Mouse (Mus musculus) left cerebral cortex, postnatal 36 days (tissue): ENCODE measurements around the gene Chrdl2. TPM values are rescaled to one million over a fixed set of nuclear protein-coding genes. Genes with fewer than 3 reads are reported as not detected.
"Not testable (repeated sequence)": the region's sequence is repeated elsewhere in the genome, so short reads cannot be mapped to it uniquely, and the experiment has no call there.

Source experiments
- DNase-seq, 2 experiments: peaks; one replicate each; pipeline ENCODE4 v3.0.0; 2021 to 2022; ENCODE audit warnings: low spot score in 2 of 2, mixed read lengths in 1 of 2
- intact Hi-C: fragments of 180-260 bp; cut with DNase I; formaldehyde crosslinking; loops from one replicate; pipeline ENCODE4 v1.15.1; 2025
- total RNA-seq, 2 experiments: library from RNA; stranded (reverse); gene quantifications; 2 replicates each; pipeline ENCODE4 v1.2.3; 2021

Chrdl2 gene
- total RNA-seq, result under 1 TPM in 1 of 2 experiments, not detected in 1; 0.70 TPM

- DNase-seq, result peak; percentile 16 to 30
- intact Hi-C loops, result loop anchor here (5.0 kb wide), 1 partner anchor 102 kb away; no protein-coding TSS in a partner anchor
Observed at GRCm38 (mm10) chr7:100005790-100006189, at the start of gene Chrdl2. TSS of gene Chrdl2 (plus strand) at chr7:100006172.

DNA sequence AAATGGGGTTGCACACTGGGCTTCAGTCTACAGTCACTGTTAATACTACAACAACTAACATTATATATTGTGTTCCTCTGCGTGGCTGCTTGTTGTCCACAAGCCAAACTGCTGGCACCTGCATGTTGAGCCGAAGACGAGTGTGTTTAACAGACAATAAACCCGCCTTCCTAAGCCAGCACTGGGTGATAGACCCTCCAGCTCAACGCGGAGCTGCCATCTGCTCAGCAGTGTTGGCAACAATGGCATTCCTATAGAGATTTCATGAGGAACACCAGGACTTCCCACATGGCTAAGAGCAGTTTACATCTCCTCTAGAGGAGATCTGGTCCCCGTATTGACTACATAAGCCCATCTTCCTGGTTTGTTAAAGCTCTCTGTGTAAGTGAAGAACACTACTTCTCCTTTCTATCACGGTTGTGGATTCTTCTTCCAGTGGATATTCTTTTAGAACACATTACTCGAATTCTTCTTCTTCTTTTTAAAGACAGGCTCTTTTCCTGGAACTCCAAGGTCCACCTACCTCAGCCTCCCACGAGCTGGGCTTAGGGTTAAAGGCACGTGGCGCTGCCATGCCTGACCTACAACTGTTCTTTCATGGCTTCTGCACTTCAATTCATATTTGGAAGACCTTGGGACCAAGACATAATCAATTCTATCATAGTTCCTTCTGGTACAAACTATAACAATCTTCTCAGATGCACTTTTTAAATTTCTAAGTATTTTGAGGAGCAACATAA lies 48.6 kb upstream of the Chrdl2 start:
- no peak for DNase-seq
- intact Hi-C loops, result no loop called here

DNA sequence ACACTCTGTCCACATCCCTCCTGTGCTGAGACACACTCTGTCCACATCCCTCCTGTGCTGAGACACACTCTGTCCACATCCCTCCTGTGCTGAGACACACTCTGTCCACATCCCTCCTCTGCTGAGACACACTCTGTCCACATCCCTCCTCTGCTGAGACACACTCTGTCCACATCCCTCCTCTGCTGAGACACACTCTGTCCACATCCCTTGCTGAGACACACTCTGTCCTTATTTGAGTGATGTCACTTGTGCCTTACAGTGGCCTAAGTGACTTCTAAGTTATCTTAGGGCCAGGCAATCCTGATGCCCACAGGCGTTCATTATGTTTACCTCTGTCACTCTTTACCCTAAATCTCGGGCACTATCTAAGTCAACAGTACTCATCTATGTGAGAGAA lies 45.4 kb upstream of the Chrdl2 start:
- DNase-seq, intact Hi-C loops: not testable (repeated sequence)

DNA sequence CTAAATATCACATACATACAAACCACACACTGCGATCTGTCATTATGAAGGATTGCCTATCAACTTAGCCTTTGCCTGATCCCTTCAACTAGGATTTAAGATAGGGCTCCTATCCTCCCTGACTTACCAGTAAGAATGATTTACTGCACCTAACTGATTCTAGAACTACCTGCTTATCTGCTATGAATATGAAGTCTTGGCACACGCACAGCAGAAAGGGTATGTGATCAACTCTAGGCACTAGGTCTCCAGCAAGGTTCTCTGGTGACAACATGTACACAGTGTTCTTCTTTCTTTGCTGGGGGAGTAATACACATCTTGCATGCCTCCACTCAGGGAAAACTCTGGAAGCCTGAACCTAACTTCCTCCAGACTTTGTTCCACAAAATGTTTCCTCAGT lies 44.5 kb upstream of the Chrdl2 start:
- DNase-seq, result no peak
- intact Hi-C loops, result no loop called here

- intact Hi-C loops, result no loop called here
- DNase-seq, result no peak
Observed at GRCm38 (mm10) chr7:99962536-99963236, 43.3 kb upstream of the Chrdl2 start.

GRCm38 (mm10) chr7:99963237-99963860 lies 42.6 kb upstream of the Chrdl2 start:
- no peak for DNase-seq
- intact Hi-C loops, result no loop called here

DNA sequence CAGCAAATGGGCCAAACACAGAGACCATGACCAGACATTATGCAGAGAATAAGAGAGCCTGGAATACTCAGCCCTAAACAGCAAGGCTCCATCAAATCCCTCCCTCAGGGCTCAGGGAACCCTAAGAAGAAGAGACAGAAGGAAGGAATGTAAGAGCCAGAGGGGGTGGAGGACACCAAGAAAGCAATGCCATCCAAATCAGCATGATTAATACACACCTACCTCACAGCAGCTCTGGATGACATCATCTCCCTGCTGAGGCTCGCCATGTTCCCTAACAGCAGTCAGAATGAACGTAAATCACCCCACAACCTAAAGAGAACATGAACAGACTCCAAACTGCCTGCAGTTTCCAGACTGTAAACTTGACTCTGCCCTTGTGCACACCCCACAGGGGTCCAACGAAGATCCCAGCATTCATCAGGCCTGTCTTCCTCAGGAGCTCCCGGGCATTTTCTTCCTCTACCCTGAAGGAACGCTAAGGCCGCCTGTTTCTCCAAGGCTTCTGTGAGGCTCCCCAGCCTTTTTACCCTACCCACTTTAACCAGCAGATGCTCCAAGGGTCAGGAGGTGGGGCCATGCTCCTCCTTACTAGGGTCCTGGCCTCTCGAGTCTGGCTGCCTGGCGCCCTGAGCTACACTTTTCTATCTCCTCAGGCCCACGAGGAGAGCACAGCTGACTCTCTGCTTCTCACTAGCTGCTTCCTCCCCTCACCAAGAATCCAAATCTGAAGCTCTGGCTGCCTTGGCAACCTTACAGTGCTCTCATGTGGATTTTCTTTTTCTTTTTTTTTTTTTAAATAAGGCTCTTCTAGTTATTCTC lies 40.7 kb upstream of the Chrdl2 start:
- intact Hi-C loops, result loop anchor here (5.0 kb wide), 1 partner anchor 33 kb away; no protein-coding TSS in a partner anchor
- DNase-seq, result peak; percentile 64 to 65

- intact Hi-C loops, result loop anchor here (5.0 kb wide), 1 partner anchor 34 kb away; no protein-coding TSS in a partner anchor
Observed at GRCm38 (mm10) chr7:99966011-99966721, 39.8 kb upstream of the Chrdl2 start.

DNA sequence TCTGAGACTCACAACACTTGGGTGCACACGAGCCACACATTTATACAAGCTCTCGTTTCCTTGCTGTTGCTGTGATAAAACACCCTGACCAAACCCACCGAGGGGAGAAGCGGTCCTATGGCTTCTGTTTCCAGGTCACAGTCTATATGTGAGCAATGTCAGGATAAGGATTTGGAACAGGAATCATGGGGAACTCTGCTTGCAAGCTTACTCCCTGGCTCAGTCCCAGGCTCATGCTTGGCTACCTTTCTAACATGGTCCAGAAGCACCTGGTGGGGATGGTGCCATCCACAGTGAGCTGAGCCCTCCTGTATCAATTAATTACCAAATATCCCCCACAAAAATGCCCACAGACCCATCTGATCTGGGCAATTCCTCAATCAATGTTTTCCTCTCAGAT lies 36.8 kb upstream of the Chrdl2 start:
- DNase-seq, result no peak
- intact Hi-C loops, result loop anchor here (5.0 kb wide), 1 partner anchor 37 kb away; no protein-coding TSS in a partner anchor

More at GRCm38 (mm10) chr7:99966011-99966721, 39.8 kb upstream of the Chrdl2 start:
- no peak for DNase-seq

DNA sequence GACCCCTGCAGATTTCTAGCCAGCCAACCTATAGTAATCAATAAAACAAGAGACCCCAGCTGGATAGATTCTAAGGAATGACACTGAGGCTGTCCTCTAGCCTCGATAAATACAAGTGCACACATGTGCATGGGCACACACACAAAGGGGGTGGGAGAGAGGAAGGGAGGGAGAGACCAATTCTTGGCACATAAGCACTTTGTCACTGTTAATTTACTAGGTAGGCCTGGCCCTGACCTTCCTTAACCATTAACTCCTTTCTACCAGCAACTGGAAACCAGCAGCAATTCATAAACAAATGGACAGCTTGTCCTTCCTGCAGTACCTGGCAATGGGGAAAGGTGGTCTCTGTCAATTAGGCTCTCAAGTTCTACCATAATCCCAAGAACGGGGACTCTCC lies 34.0 kb upstream of the Chrdl2 start:
- intact Hi-C loops, result no loop called here
- no peak for DNase-seq

DNA sequence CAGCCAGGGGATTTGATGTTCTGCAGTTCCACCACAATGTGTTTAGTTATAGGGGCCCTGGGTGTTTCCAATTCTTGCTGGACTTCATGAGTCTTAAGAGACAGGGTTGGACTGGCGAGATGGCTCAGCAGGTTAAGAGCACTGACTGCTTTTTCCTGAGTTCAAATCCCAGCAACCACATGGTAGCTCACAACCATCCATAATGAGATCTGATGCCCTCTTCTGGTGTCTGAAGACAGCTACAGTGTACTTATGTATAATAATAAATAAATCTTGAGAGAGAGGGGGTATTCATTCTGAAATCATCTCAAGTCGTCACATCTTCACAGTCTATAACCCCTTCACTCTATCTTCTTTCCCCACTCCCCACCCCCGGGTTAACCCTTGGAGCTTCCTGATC lies 33.1 kb upstream of the Chrdl2 start:
- intact Hi-C loops, DNase-seq: not testable (repeated sequence)

- no peak for DNase-seq
- intact Hi-C loops, result no loop called here
Observed at GRCm38 (mm10) chr7:99974208-99974970, 31.6 kb upstream of the Chrdl2 start.

DNA sequence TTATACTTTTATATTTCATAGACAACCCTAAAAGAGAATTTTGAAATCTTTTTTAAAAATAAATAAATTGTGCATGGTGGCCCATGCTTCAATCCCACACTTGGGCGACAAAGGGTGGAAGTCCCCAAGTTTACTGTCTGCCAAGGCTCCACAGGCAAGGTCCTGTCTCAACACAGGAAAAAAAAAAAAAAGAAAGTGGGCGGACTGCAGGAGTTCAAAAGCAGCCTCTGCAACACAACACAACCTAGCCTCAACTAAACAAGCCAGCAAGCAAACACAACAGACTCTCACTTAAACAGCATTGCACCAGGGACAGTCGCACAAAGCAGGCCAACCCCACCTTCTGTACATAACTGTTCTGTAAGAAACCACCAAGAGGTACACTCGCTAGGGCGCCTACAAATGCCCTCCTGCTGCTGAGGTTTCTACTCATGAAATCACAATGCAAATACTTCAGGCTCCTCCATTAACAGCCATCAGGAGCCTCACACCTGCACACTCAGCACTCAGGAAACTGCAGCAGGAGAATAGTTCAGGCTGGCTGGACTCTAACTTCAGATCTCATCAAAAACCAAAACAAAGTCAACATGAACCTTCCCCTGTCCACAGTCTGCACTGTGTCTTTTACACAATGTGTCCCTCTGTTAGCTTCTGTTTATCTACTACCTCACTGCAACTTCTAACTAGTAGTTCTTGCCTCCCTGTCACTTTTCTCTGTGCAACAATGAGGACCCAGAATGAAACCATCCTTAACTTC lies 30.0 kb upstream of the Chrdl2 start:
- intact Hi-C loops, result no loop called here
- no peak for DNase-seq

DNA sequence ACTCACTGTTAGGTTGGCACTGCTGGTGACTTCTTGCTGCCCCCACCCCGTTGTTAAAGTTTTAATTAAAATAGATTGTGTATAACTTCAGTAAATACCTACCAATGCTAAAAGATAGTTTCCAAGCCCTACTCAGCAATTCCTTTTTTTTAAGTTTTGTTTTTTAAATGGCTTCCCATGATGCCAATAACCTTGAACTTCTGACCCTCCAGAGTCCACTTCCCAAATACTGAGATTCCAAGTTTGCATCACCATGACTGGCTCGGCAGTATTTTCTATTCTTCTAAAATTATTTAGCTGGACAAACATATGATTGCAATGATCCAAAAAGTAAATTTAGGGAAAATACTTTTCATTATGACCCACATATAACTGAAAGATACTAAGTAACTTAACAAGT lies 27.9 kb upstream of the Chrdl2 start:
- DNase-seq, result no peak
- intact Hi-C loops, result no loop called here

- intact Hi-C loops, result no loop called here
- no peak for DNase-seq
Observed at GRCm38 (mm10) chr7:99979081-99979480, 26.9 kb upstream of the Chrdl2 start.

DNA sequence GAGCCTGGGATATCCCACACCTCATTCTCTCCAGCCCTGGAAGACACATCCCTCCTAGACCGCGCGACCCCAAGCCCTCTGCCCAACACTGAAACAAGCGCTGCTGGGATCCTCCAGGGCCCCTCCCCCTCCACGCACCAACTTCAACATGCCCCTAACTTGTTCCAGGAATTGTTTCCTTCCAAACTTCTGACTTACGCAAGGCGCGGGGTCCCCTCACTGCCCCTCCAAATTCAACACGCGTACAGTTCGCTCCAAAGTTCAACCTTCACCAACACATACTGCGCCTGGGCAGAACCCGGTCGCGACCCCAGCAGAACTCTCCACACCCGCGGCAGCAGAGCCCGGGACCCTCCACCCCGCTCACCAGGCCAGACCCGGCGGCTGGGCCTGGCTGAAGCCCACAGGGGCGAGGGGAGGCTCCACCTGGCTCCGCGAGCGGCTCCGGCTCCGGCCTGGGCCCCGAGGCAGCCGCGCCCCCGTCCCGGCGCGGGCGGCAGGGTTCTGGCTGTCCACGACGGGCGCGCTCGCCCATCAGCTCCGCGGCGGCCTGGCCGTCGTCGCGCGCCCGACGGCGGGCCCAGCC lies 26.3 kb upstream of the Chrdl2 start:
- DNase-seq, result peak; percentile 27 to 42

GRCm38 (mm10) chr7:99980132-99980591 lies 25.8 kb upstream of the Chrdl2 start, which contains the start of gene Rnf169:
TSS of gene Rnf169 (minus strand) at chr7:99980448.
- peak; percentile 87 to 91 for DNase-seq
- intact Hi-C loops, result loop anchor here (5.0 kb wide), 1 partner anchor 53 kb away; no protein-coding TSS in a partner anchor

More for the DNA sequence above, 26.3 kb upstream of the Chrdl2 start:
- intact Hi-C loops, result loop anchor here (5.0 kb wide), 1 partner anchor 52 kb away; no protein-coding TSS in a partner anchor
